Mouse (Mus musculus) urinary bladder, adult 2 months (tissue): Measurements from ENCODE around the gene Mcrip2. TPM values are rescaled to one million over a fixed set of nuclear protein-coding genes. Genes with fewer than 3 reads are reported as not detected.

Source experiments
- DNase-seq: peaks from one replicate; pipeline ENCODE4 v3.0.0; 2022; ENCODE audit warnings: low spot score
- polyA plus RNA-seq: library from polyadenylated mRNA; depleted of rRNA; stranded (reverse); fragments of >200 nt; gene quantifications from 2 replicates; pipeline ENCODE4 v1.2.3, GENCODE M21; 2012; rRNA removed

Gene Mcrip2
- 11.0 and 13.6 TPM in 2 replicates for polyA plus RNA-seq

DNA sequence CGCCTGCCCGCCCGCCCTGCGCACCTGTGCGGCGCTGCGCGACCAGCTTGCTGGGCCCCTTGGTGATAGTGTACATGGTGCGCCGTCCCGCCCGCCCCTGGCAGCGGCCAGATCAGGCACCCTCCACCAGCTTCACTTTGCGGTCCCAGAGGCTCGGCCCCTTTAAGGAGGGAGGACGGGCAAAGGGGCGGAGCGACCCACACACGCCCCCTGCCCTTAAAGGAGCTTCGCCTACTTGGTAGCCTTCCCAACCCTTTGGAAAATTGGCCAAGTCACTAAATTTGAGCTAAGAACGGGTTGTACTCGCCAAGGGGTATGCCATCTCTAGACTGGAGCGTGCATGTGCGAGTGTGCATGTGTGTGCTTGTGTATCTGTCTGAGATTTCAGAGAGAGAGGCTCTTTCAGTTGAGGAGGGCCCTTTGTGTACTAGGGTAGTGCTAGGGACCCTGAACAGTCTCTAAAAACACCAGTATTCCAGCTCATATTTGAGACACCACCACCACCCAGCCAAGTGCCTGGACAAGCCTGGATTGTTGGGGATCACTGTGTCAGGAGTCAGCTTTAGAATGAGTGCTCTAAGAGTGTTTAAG is at the start of gene Mcrip2:
Gene Mcrip2 (minus strand): TSS at position 164 of the 591 bp plus-strand sequence.
- peak; percentile 64 for DNase-seq

DNA sequence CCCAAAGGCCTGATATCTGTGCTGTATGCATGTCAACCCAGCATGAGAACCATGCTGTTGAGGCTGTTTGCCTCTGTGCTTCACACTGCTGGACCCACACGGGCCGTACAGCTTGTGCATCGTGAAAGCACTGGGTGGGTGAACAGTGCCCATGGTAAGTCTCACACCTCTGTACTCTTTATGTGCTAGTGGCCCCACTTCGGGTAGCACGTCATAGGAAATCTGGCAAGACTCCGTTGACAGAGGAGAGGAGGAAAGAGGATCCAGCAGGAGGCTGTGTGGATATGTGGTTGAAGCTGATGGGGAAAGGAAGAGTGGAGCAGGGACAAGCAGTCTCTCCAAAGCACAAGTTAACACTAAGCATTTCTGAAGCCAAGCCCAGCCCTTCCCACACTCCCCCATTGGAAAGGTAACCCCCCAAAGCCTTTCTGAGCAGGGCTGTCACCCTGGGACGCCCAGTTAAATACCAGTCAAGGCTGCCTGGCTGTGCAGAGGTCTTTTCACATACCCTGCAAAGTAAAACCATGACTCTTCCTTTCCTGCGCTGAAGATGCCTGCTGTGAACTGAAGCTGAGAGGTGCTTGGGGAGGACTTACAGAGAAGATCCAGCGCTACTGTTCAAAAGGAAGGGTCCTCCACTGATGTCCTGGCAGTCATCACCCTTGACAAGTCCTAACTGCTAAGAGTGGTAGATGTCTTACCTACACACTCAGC is 49.6 kb upstream of the Mcrip2 start:
- DNase-seq = no peak

DNA sequence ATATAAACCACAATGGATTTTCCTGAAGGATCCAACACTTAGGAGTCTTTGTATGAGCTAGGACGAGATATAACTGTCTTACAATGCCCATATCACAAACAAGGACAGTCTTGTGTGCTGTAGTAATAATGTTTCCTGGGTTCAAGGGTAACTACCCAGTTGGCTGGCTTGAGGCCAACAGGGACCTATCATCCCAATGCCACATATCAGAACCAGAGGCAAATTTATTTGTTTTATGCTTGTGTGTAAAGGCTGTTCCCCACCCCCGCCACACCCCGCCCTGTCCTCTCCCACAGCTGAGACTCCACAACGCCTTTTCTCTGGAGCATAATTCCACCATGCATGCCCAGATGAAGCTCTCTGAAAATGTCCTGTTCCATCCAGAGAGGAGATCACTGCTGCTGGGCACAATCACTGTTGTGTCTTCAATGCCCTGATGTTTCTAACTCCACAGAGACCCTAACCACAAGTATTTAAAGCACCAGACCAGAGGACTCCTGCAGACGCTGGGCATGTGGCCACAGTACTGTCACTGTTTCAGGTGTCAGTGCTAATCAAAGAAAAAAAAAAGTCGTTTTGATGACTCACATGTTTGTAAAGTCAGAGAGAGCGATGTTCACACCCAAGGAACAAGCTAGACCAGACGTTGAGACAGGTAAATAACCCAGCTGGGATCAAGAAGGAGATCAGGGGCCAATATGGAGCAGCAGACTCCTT is 48.5 kb upstream of the Mcrip2 start:
- DNase-seq = no peak

GRCm38 (mm10) chr17:25914295-25914694 is 45.7 kb upstream of the Mcrip2 start:
- DNase-seq = no peak

DNA sequence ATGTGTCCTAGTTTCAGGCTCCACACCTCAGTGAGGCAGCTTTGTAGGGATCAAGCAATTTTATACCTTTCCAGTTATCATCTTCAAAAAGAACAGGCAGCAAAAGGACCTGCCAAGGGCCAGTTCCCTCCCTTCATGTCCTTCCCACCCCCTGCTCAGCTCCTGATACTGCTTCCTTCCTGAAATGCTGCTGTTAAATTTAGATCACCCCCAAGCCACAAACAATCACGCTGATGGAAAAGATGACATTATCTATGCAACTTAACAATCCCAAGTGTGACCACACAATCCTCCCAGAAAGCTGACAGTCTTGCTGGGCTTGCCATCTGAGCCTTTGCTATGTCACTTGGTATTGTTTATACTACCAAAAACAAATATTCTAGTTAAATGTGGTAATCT is 45.3 kb upstream of the Mcrip2 start:
- no peak for DNase-seq

GRCm38 (mm10) chr17:25913186-25913876 is 44.8 kb upstream of the Mcrip2 start:
- no peak for DNase-seq

DNA sequence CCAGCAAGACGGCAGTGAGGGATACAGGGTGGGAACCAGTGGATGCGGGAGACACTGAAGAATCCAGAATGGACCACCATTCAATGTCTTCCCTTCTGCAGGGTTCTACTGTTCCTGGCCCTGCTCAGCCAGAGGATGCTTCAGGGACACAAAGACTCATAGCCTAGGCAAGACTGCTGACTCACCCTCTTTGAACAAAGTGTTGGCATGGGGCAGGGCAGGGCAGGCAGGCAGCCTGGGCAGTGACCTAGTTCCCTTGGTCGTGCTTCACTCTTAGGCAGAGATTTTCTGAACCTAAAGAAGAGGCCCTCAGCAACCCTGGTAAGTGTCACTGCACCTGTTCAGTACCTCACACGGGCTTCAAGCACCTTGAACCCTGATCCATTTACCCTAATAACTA is 43.3 kb upstream of the Mcrip2 start:
- DNase-seq = no peak

- DNase-seq = no peak
Observed at GRCm38 (mm10) chr17:25907640-25908039, 39.1 kb upstream of the Mcrip2 start.

GRCm38 (mm10) chr17:25903061-25903460 is 34.5 kb upstream of the Mcrip2 start:
- DNase-seq = no peak

DNA sequence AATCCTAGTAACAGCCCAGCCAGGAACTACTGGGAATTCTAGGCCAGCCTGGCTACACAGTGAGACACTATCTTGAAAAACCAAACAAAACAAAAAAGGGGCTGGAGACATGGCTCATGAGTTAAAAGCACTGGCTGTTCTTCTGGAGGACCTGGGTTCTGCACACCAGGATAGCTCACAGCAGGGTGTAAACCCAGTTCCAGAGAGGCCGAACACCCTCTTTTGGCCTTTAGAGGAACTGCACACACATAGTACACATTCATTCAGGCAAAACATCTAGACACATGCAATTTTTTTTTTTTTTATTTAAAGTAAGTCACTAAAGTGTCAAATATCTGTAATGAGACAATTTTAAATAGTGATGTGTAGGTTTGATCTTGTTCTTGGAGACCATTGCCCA is 31.6 kb upstream of the Mcrip2 start:
- no peak for DNase-seq

DNA sequence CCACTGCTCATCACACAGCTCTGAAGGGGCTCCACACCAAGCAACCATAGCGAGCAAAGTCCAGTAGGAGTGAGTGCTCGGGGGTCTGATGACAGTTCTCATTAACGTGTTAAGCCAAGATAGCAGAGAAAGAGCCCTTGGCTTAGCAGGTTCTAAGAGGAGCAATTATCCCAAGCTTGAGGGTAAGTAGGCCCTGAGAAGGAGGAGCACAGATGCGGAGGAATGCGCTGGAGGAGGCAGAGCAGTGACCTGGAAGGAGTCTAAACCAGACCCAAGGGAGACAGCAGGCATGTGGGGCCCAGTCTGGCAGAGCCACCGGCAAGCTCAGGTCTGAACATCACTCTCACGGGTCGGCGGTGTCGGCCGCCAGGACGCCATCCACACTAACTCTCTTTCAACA is 27.3 kb upstream of the Mcrip2 start:
- DNase-seq = no peak

DNA sequence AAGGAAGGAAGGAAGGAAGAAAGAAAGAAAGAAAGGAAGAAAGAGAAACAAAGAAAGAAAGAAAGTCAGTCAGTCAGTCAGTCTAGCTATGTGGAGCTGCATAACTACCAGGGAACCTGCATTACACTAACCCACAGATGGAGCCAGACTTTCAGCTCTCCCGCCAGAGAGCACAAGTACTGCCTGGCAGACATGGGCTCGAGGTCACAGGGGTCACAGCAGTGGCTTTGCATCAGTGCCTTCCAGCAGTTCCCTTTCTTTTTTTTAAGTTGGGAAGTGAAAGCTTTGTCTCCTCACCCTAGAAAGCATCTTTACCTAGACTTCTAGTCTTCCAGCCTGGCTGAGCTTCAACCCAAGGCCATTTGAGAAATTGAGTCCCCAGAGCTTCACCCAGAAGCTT is 26.9 kb upstream of the Mcrip2 start:
- DNase-seq = no peak

DNA sequence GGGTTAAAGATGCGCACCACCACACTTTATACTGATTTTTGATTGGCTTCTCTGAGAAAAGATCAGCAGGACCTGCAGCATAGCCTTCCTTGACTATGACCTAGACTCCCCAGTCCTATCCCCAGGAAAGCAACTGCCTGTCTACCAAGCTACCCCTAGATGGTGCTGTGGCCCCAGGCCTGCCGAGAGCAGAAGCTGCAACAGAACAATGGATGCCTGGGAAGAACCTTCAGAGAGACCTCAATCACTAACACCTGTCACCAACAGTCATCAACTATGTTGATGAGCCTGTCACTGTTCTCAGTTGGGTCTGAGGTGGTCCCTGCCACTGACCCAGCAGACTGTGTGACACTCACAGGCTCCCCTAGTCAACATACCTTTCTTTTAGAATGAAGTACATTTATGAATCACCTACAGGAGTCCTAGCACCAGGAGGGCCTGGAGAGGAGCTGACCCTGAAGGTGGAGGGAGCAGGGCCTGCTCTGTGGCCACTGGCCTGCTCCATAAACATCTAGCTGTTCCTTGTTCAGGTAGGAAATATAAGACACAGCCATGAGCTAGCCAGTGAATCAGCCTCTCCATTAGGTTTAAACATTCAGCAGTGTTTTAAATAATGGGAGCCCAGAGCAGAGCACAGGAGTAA is 25.5 kb upstream of the Mcrip2 start:
- DNase-seq = no peak

- DNase-seq = no peak
Observed at GRCm38 (mm10) chr17:25888837-25889236, 20.3 kb upstream of the Mcrip2 start.

DNA sequence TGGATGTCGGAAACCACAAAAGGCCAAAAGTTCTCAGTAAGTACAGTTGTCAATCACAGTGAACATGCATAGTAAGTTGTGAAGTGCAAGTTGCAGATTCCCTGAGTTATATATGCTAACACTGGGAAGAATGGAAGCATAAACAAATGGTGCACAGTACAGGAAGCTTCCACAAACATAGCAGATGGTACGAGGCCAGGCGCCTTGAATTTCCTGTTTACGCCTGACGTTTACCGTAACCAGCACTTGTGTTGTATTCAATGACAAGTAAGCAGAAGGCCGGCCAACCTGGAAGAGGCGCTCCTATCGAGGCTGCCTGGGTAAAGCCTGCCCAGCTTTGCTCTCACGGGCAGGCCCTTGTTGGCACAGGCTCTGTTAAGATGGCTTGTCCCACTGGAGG is 18.9 kb upstream of the Mcrip2 start:
- no peak for DNase-seq

DNA sequence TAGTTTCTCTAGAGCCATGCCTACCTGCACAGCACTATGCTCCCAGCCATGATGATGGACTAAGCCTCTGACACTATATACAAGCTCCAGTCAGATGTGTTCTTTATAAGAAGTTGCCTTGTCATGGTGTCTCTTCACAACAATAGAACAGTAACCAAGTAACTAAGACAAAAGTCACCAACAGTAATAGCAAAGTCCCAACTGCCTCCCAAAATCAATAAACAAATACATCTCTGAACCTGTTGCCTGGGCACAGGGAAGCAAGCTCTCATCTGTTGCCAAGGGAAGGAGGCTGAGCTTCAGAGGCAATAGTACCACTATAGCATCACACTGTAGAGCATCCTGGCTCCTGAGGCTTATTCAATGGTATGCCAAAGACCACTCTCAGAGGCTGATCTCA is 18.2 kb upstream of the Mcrip2 start:
- no peak for DNase-seq

DNA sequence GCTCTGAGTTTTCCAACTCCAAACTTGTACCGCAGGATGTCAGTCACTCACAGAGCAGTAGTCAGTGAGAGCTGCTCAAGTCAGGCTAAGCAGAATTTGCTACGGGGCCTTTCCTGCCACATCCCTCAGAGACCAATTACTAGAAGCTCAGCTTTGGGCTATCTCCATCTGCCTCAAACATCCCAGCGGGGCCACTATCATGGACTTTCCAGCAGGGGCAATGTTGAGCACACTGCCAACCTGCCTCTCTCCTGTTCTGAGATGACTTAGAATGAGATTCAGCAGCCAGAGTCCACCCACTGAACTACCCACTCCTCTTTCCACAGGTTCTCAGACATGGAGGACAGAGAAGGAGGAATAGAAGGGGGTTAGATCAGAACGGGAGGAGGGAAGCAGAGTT is 17.1 kb upstream of the Mcrip2 start:
- DNase-seq = no peak

DNA sequence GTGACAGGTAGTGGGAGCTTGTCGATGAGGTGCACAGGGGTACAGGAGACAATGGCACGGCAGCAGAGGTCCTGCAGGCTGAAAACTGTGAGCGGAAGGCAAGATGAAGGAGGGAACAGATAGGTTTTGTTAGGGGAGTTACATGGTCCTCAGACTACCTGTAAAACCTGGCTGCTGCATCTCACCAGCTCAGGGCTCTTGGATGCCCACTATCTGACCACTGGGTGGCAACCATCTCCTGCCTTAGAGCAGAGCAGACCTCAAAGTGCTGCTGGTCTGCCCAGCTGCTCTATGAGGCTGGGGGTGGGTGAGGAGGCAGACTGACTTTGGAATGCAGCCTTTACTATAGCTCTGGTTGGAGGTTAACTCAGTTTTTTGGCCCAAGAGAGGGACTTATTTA is 15.3 kb upstream of the Mcrip2 start:
- no peak for DNase-seq

DNA sequence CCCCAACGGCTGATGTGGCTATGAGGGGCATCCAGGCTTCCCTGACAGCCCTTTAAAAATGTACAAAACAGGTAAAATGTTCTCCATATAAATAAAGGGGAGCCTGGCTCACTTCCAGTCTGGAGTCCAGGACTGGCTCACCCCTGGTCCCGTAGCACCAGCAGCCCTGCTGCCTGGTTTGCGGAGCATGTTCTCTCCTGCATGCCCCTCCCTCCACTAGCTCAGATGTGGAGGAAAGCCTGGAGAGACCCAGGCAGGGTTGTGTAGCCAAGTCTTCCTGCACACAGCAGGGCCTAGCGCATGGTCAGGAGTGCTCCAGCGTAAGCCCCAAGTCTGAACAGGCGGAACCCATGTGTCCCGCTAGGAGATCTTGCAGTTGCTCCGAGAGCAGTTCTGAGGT is 14.7 kb upstream of the Mcrip2 start:
- no peak for DNase-seq

- no peak for DNase-seq
Observed at GRCm38 (mm10) chr17:25882306-25882705, 13.7 kb upstream of the Mcrip2 start.

DNA sequence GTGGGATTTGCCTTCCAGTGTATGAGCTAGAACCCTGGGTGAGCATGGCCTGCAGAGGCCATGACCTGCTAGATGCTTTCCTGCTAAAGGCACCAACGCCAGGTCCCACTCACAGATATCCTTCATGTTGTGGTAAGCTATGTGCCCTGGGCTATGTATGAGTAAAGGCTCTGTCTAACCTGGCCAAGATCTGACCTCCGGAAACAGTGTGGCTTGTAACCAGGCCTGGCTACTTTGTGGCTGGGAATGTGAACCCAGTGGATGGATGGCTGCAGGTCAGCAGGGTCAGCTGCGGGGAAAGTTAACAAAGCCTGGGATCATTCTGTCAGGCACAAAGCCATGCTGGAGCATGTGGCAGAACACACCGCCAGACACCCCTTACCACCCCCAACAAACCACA is 13.1 kb upstream of the Mcrip2 start:
- no peak for DNase-seq
